Mouse (Mus musculus) lung, postnatal 0 days (tissue): ENCODE results near the gene Olfr275. TPM values are rescaled to one million over a fixed set of nuclear protein-coding genes. Genes with fewer than 3 reads are reported as not detected.

ENCODE experiments used
- ATAC-seq: fragments of 200-750 bp; cut with Nextera tagmentation; 2 replicates; pipeline ENCODE4 v1.8.0; 2017; ENCODE audit warnings: moderate library complexity
- DNase-seq: peaks from one replicate; pipeline ENCODE4 v3.0.0-alpha.2; 2016; ENCODE audit warnings: low spot score
- H3K27ac ChIP-seq: fragments of 300-500 bp; sonication (generic); 2 replicates; pipeline ENCODE4 v1.5.1; 2014; ENCODE audit warnings: antibody characterized with exemption, mild to moderate bottlenecking, low read length, mixed read lengths
- H3K27me3 ChIP-seq: fragments of 300-500 bp; sonication (generic); replicated peaks from 2 replicates; pipeline ENCODE4 v1.6.1; 2014; ENCODE audit warnings: low read length, mixed read lengths; ENCODE audit not compliant: insufficient read depth
- H3K36me3 ChIP-seq: fragments of 300-500 bp; sonication (generic); 2 replicates; pipeline ENCODE4 v1.6.1; 2014; ENCODE audit warnings: low read length, mixed read lengths; ENCODE audit not compliant: insufficient read depth
- H3K4me1 ChIP-seq: fragments of 300-500 bp; sonication (generic); 2 replicates; pipeline ENCODE4 v1.6.1; 2014; ENCODE audit warnings: antibody characterized with exemption, low read depth, low read length, mixed read lengths; ENCODE audit not compliant: insufficient read depth
- H3K4me2 ChIP-seq: fragments of 300-500 bp; sonication (generic); replicated peaks from 2 replicates; pipeline ENCODE4 v1.6.1; 2014; ENCODE audit warnings: low read depth, mild to moderate bottlenecking, low read length, moderate library complexity, mixed read lengths
- H3K4me3 ChIP-seq: fragments of 300-500 bp; sonication (generic); 2 replicates; pipeline ENCODE4 v1.5.1; 2014; ENCODE audit warnings: low read depth, low read length
- H3K9ac ChIP-seq: fragments of 300-500 bp; sonication (generic); replicated peaks from 2 replicates; pipeline ENCODE4 v1.6.1; 2014; ENCODE audit warnings: low read depth, mild to moderate bottlenecking
- H3K9me3 ChIP-seq: fragments of 300-500 bp; sonication (generic); 2 replicates; pipeline ENCODE4 v1.6.1; 2016; ENCODE audit warnings: low read length, mixed read lengths
- CTCF ChIP-seq: IDR thresholded peaks from 2 replicates; pipeline ENCODE4 v1.5.1; 2016; ENCODE audit warnings: antibody characterized with exemption, mild to moderate bottlenecking
- EP300 ChIP-seq: IDR thresholded peaks from 2 replicates; pipeline ENCODE4 v1.6.1; 2016; ENCODE audit warnings: antibody characterized with exemption, mild to moderate bottlenecking, control low read depth
- WGBS: fragments of 180-500 bp; shearing (Covaris S2); extraction: QIAGEN DNeasy Blood & Tissue Kit; methylation state at CpG from one replicate; pipeline ENCODE4 v1.1.7; 2014; 5-methylcytosine and 5-hydroxymethylcytosine counted together
- polyA plus RNA-seq: library from polyadenylated mRNA; unstranded; fragments of >200 nt; fragmentation: Nextera tagmentation; extraction: Ambion mirVana; gene quantifications from 2 replicates; pipeline ENCODE4 v1.2.1, GENCODE M21; 2015

Gene Olfr275
- polyA plus RNA-seq, 1 experiment from 2014 or later, result not detected

DNA sequence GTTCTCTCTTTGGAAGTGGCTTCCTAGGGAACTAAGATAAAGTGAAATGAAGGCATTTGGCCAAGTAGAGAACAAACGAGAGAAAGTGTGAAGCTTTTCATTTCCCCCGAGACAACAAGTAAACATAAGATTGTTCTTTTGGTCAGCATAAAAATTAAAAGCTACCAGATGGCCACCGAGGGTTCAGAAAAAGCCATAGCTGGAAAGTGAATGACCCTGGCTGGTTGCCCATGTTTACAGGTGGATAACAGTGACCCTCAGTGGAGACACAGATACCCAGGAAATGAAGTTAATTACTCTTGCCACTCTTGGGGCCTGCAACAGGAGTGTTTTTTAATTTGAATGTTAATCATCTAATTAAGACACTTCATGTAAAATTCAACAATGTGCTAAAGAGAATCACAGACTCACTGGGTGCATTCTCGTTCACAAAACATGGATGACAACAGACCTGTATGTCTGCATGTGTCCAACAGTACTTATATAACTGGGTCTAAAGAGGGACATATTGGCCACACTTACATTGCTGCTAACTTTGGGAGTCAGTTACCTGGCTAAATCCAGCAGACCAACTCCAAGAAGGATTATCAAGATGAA is 34.7 kb downstream of the Olfr275 start:
- Histone ChIP-seq H3K4me1 (no peaks in the 10 kb centered on the region), H3K9me3 (no peaks in the 10 kb centered on the region), H3K27me3 (no peaks in the 10 kb centered on the region), H3K36me3 (no peaks in the 10 kb centered on the region), H3K9ac (no peak overlapping the region), H3K4me2 (no peak overlapping the region), H3K4me3 (no peak overlapping the region), H3K27ac (no peak overlapping the region)
- WGBS, result 48% methylated on average over 4 of the region's 4 CpGs
- no peak for DNase-seq
- TF ChIP-seq CTCF, result no peak
- no peak for TF ChIP-seq EP300
- ATAC-seq, result no peak

- Histone ChIP-seq H3K27ac (no peak overlapping the region), H3K9me3 (no peaks in the 10 kb centered on the region), H3K9ac (no peak overlapping the region), H3K4me3 (no peak overlapping the region), H3K36me3 (no peaks in the 10 kb centered on the region), H3K27me3 (no peaks in the 10 kb centered on the region), H3K4me2 (no peak overlapping the region), H3K4me1 (no peaks in the 10 kb centered on the region)
- TF ChIP-seq EP300 (no peak), CTCF (no peak)
- no peak for DNase-seq
- WGBS, result 77% methylated on average over 5 of the region's 5 CpGs
- no peak for ATAC-seq
Observed at GRCm38 (mm10) chr4:52849672-52850071, 35.3 kb downstream of the Olfr275 start.

GRCm38 (mm10) chr4:52859136-52859535 is 44.7 kb downstream of the Olfr275 start, which contains the start of gene Olfr273:
TSS of gene Olfr273 (minus strand) at chr4:52859236.
- Histone ChIP-seq H3K4me1 (no peaks in the 10 kb centered on the region), H3K9ac (no peak within 1 kb of the TSS), H3K4me3 (no peak within 1 kb of the TSS), H3K27me3 (no peaks in the 10 kb centered on the region), H3K27ac (no peak within 1 kb of the TSS), H3K4me2 (no peak within 1 kb of the TSS), H3K9me3 (no peaks in the 10 kb centered on the region), H3K36me3 (no peaks in the 10 kb centered on the region)
- DNase-seq (no peak), ATAC-seq (no peak)
- TF ChIP-seq CTCF, result no peak
- no peak for TF ChIP-seq EP300
- 65% methylated on average over 1 of the region's 1 CpGs for WGBS

GRCm38 (mm10) chr4:52864156-52864555 is 49.8 kb downstream of the Olfr275 start:
- Histone ChIP-seq H3K36me3 (no peaks in the 10 kb centered on the region), H3K27ac (no peak overlapping the region), H3K4me1 (no peaks in the 10 kb centered on the region), H3K9me3 (no peaks in the 10 kb centered on the region), H3K4me3 (no peak overlapping the region), H3K4me2 (no peak overlapping the region), H3K27me3 (no peaks in the 10 kb centered on the region), H3K9ac (no peak overlapping the region)
- DNase-seq (no peak), ATAC-seq (no peak)
- TF ChIP-seq EP300 (no peak), CTCF (no peak)
- WGBS, result 87% methylated on average over 9 of the region's 9 CpGs

Other genes starting within 250 kb of the Olfr275 start
- not detected in 2 replicates for gene Toporsl, start 218.3 kb upstream of the Olfr275 start, polyA plus RNA-seq
- not detected in 2 replicates for gene Olfr273, start 44.6 kb downstream of the Olfr275 start, polyA plus RNA-seq
- gene Olfr272, start 104.6 kb downstream of the Olfr275 start, polyA plus RNA-seq, result not detected in 2 replicates
- not detected in 2 replicates for gene Olfr270, start 149.9 kb downstream of the Olfr275 start, polyA plus RNA-seq
- gene Nipsnap3a, start 174.7 kb downstream of the Olfr275 start, polyA plus RNA-seq, result not detected in 2 replicates
- gene Nipsnap3b, start 197.3 kb downstream of the Olfr275 start, polyA plus RNA-seq, result 77.4 and 79.4 TPM in 2 replicates